Mouse (Mus musculus) left cerebral cortex, adult 2 months (tissue): ENCODE results near the gene Basp1. TPM values are rescaled to one million over a fixed set of nuclear protein-coding genes. Genes with fewer than 3 reads are reported as not detected.

Source experiments
- DNase-seq, 2 experiments: peaks; one replicate each; pipeline ENCODE4 v3.0.0; 2021 to 2022; ENCODE audit warnings: low spot score in 2 of 2, mixed read lengths in 1 of 2; ENCODE audit errors: extremely low spot score in 1 of 2
- H3K27ac ChIP-seq: fragments of 200-600 bp; 2 replicates; pipeline ENCODE4 v1.8.1; 2022
- H3K4me3 ChIP-seq: fragments of 200-600 bp; 2 replicates; pipeline ENCODE4 v1.8.1; 2022
- CTCF ChIP-seq: fragments of 200-600 bp; IDR thresholded peaks from 2 replicates; pipeline ENCODE4 v1.8.1; 2022; ENCODE audit warnings: antibody characterized with exemption, mild to moderate bottlenecking, moderate library complexity
- intact Hi-C: fragments of 180-260 bp; cut with DNase I; formaldehyde crosslinking; loops from one replicate; pipeline ENCODE4 v1.15.1; 2025
- total RNA-seq, 2 experiments: library from RNA; stranded (reverse); gene quantifications; 2 replicates each; pipeline ENCODE4 v1.2.3; 2021

The Basp1 gene
- total RNA-seq, 2 experiments from 2014 or later: 653 to 673 TPM

GRCm38 (mm10) chr15:25355339-25355738 lies 58.2 kb downstream of the Basp1 start:
- intact Hi-C loops: loop anchor here (5.0 kb wide), 3 partner anchors 133 to 633 kb away; no protein-coding TSS in a partner anchor
- Histone ChIP-seq H3K4me3 (no peak overlapping the region), H3K27ac (no peak overlapping the region)
- no peak for TF ChIP-seq CTCF
- no peak for DNase-seq

- Histone ChIP-seq H3K27ac (no peak overlapping the region), H3K4me3 (no peak overlapping the region)
- no peak for TF ChIP-seq CTCF
- DNase-seq: no peak
- intact Hi-C loops: loop anchor here (5.0 kb wide), 3 partner anchors 132 to 632 kb away; no protein-coding TSS in a partner anchor
These were observed 58.8 kb downstream of the Basp1 start for GRCm38 (mm10) chr15:25354738-25355137.

GRCm38 (mm10) chr15:25353498-25353897 lies 60.1 kb downstream of the Basp1 start:
- H3K27ac ChIP-seq: no peak overlapping the region
- H3K4me3 ChIP-seq: no peak overlapping the region
- no peak for DNase-seq
- intact Hi-C loops: no loop called here
- no peak for TF ChIP-seq CTCF

DNA sequence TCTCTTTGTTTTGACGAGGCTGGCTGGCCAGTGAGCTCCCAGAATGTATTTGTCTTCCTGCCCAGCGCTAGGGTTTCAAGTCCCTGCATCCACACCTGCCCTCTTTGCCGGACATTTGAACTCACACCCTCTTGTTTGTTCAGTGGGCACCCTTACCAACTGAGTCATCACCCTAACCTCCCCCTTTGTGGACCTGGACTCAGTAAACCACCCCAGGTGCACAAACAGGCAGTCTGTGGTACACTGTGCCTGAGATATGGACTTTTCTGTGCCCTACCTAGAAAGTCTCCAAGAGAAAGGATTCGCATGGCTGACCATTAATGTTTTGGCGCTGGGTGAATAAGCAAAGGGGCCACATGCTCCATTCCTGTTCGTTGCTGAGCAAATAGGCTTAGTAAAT lies 70.3 kb downstream of the Basp1 start:
- no peak for TF ChIP-seq CTCF
- DNase-seq: no peak
- no peak overlapping the region for H3K4me3 ChIP-seq
- no peak overlapping the region for H3K27ac ChIP-seq
- intact Hi-C loops: no loop called here

DNA sequence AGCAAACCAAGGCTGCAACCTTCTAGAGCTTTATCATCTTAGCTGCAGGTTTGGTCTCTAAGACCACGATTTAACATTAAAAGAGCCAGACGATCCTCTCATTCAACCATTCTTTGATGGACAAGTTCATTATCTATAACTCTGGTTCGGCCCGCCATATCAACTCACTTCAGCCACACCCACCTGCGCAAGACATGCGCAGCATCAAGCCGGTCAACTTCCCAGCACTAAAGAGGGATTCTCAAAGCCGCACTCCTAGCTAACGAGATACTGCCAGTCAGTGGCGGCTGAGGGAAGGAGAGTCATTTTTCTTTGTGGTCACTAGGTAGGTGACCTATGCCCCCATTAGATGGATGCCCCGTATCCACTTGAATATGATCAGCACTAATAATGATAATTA lies 78.3 kb downstream of the Basp1 start:
- intact Hi-C loops: no loop called here
- H3K27ac ChIP-seq: no peak overlapping the region
- no peak for TF ChIP-seq CTCF
- no peak overlapping the region for H3K4me3 ChIP-seq
- DNase-seq: no peak

GRCm38 (mm10) chr15:25331877-25332445 lies 81.6 kb downstream of the Basp1 start:
- no peak overlapping the region for H3K27ac ChIP-seq
- intact Hi-C loops: no loop called here
- H3K4me3 ChIP-seq: no peak overlapping the region
- TF ChIP-seq CTCF: no peak
- no peak for DNase-seq

GRCm38 (mm10) chr15:25330946-25331345 lies 82.6 kb downstream of the Basp1 start:
- intact Hi-C loops: no loop called here
- DNase-seq: no peak
- no peak for TF ChIP-seq CTCF
- no peak overlapping the region for H3K27ac ChIP-seq
- H3K4me3 ChIP-seq: no peak overlapping the region

- no peak for TF ChIP-seq CTCF
- H3K4me3 ChIP-seq: no peak overlapping the region
- DNase-seq: no peak
- H3K27ac ChIP-seq: no peak overlapping the region; the same call in 1 of the 2 replicates
- intact Hi-C loops: no loop called here
These were observed 91.0 kb downstream of the Basp1 start for GRCm38 (mm10) chr15:25322601-25323000.

- Histone ChIP-seq H3K4me3 (no peak overlapping the region), H3K27ac (peak overlapping the region; percentile 36; the same call in 1 of the 2 replicates)
- intact Hi-C loops: no loop called here
- no peak for TF ChIP-seq CTCF
- DNase-seq: no peak
These were observed 91.5 kb downstream of the Basp1 start for GRCm38 (mm10) chr15:25322111-25322510.

GRCm38 (mm10) chr15:25321636-25322035 lies 91.9 kb downstream of the Basp1 start:
- peak overlapping the region; percentile 36; the same call in 1 of the 2 replicates for H3K27ac ChIP-seq

GRCm38 (mm10) chr15:25314471-25314870 lies 99.1 kb downstream of the Basp1 start:
- H3K27ac ChIP-seq: no peak overlapping the region
- DNase-seq: no peak
- intact Hi-C loops: no loop called here
- TF ChIP-seq CTCF: no peak
- H3K4me3 ChIP-seq: no peak overlapping the region

More at GRCm38 (mm10) chr15:25321636-25322035, 91.9 kb downstream of the Basp1 start:
- no peak overlapping the region for H3K4me3 ChIP-seq
- no peak for DNase-seq
- no peak for TF ChIP-seq CTCF
- intact Hi-C loops: no loop called here

Other genes with a start within 250 kb of the Basp1 start
- gene Myo10, start 208.8 kb upstream of the Basp1 start, total RNA-seq: 10 to 100 TPM; 42.1 to 46.9 TPM